Comparison of ENCODE assay signal across 8 mouse cellular contexts in genomic region chr11:23256194-23256802, GRCm38 (mm10). TPM values are rescaled to one million over a fixed set of nuclear protein-coding genes. Genes with fewer than 3 reads are reported as not detected.
DNase-seq lines count a peak whose midpoint lies in the region; ATAC-seq and TF ChIP-seq lines count a peak whose summit lies in the region.

No protein-coding gene starts in this region.

- no peaks in the 10 kb centered on the region for H3K27me3 ChIP-seq in kidney, postnatal 0 days (ENCODE audit: insufficient read depth, low read length)
- no peaks in the 10 kb centered on the region for H3K27me3 ChIP-seq in embryonic facial prominence, embryonic 10.5 days (replicated peaks; ENCODE audit: low read depth, poor library complexity, severe bottlenecking)
- H3K27me3 ChIP-seq in intestine, postnatal 0 days (replicated peaks; ENCODE audit: control insufficient read depth, insufficient read depth, low read length): no peaks in the 10 kb centered on the region
- H3K27me3 ChIP-seq in midbrain, postnatal 0 days (ENCODE audit: insufficient read depth, low read length): no peaks in the 10 kb centered on the region

- H3K4me1 ChIP-seq in kidney, postnatal 0 days (replicated peaks; ENCODE audit: insufficient read depth, low read length): no peaks in the 10 kb centered on the region
- H3K4me1 ChIP-seq in embryonic facial prominence, embryonic 10.5 days: peaks cover 19% of the 10 kb centered on the region
- no peaks in the 10 kb centered on the region for H3K4me1 ChIP-seq in intestine, postnatal 0 days (replicated peaks; ENCODE audit: control insufficient read depth, insufficient read depth, low read length)
- H3K4me1 ChIP-seq in midbrain, postnatal 0 days (ENCODE audit: insufficient read depth, low read length): no peaks in the 10 kb centered on the region

- H3K9ac ChIP-seq in kidney, postnatal 0 days (ENCODE audit: low read depth, low read length): peak overlapping the region; percentile 99
- H3K9ac ChIP-seq in intestine, postnatal 0 days (ENCODE audit: low read depth, low read length): peak overlapping the region; percentile 99
- peak overlapping the region; percentile 98 for H3K9ac ChIP-seq in midbrain, postnatal 0 days (replicated peaks; ENCODE audit: low read length, poor library complexity, severe bottlenecking)

- peak overlapping the region; percentile 60 for H3K4me2 ChIP-seq in kidney, postnatal 0 days (ENCODE audit: low read length)
- peak overlapping the region; percentile 77 for H3K4me2 ChIP-seq in intestine, postnatal 0 days (replicated peaks; ENCODE audit: low read depth)
- H3K4me2 ChIP-seq in midbrain, postnatal 0 days (ENCODE audit: low read depth, low read length, poor library complexity, severe bottlenecking): peak overlapping the region; percentile 56

- H3K4me3 ChIP-seq in kidney, postnatal 0 days (replicated peaks; ENCODE audit: low read depth, low read length): peak overlapping the region; percentile 99
- peak overlapping the region; percentile 95 for H3K4me3 ChIP-seq in embryonic facial prominence, embryonic 10.5 days
- peak overlapping the region; percentile 99 for H3K4me3 ChIP-seq in intestine, postnatal 0 days (ENCODE audit: low read depth, low read length)
- peak overlapping the region; percentile 97 for H3K4me3 ChIP-seq in midbrain, postnatal 0 days (ENCODE audit: low read depth, low read length)

- TF ChIP-seq CTCF in kidney, postnatal 0 days (IDR thresholded peaks at IDR 0.05; ENCODE audit: low read depth): no peak
- TF ChIP-seq CTCF in intestine, postnatal 0 days (IDR thresholded peaks at IDR 0.05; ENCODE audit: low read depth): no peak
- no peak for TF ChIP-seq CTCF in midbrain, postnatal 0 days (IDR thresholded peaks at IDR 0.05)

- ATAC-seq in kidney, postnatal 0 days (replicated peaks; ENCODE audit: low FRiP score, low read depth): peak; percentile 12
- ATAC-seq in intestine, postnatal 0 days: peak; percentile 5
- peak; percentile 38 for ATAC-seq in midbrain, postnatal 0 days (ENCODE audit: low FRiP score)

- no peaks in the 10 kb centered on the region for H3K9me3 ChIP-seq in kidney, postnatal 0 days (replicated peaks; ENCODE audit: low read length)
- H3K9me3 ChIP-seq in embryonic facial prominence, embryonic 10.5 days: no peaks in the 10 kb centered on the region
- no peaks in the 10 kb centered on the region for H3K9me3 ChIP-seq in intestine, postnatal 0 days (ENCODE audit: control insufficient read depth)
- no peaks in the 10 kb centered on the region for H3K9me3 ChIP-seq in midbrain, postnatal 0 days (ENCODE audit: low read length)

- H3K27ac ChIP-seq in kidney, postnatal 0 days: peak overlapping the region; percentile 100
- peak overlapping the region; percentile 100 for H3K27ac ChIP-seq in embryonic facial prominence, embryonic 10.5 days (replicated peaks)
- peak overlapping the region; percentile 100 for H3K27ac ChIP-seq in intestine, postnatal 0 days (ENCODE audit: low read depth, low read length)
- peak overlapping the region; percentile 100 for H3K27ac ChIP-seq in midbrain, postnatal 0 days (ENCODE audit: low read depth, low read length)

- no peaks in the 10 kb centered on the region for H3K36me3 ChIP-seq in kidney, postnatal 0 days (ENCODE audit: insufficient read depth, low read length)
- peaks cover 26% of the 10 kb centered on the region for H3K36me3 ChIP-seq in embryonic facial prominence, embryonic 10.5 days (replicated peaks)
- H3K36me3 ChIP-seq in intestine, postnatal 0 days (ENCODE audit: control insufficient read depth, insufficient read depth): no peaks in the 10 kb centered on the region
- H3K36me3 ChIP-seq in midbrain, postnatal 0 days (ENCODE audit: insufficient read depth, low read length): no peaks in the 10 kb centered on the region

- peak; percentile 34 for DNase-seq in kidney, postnatal 0 days (ENCODE audit: low spot score)
- DNase-seq in kidney, postnatal 25 days: no peak
- DNase-seq in embryonic facial prominence, embryonic 10.5 days (ENCODE audit: low spot score): no peak
- no peak for DNase-seq in midbrain, postnatal 0 days (ENCODE audit: low spot score)
- no peak for DNase-seq in adrenal gland, postnatal 14 days
- no peak for DNase-seq in left cerebral cortex, adult 18-20 months (ENCODE audit: low spot score in 2 of 2)
- no peak for DNase-seq in frontal cortex, postnatal 25 days (ENCODE audit: low spot score in 2 of 2)

- WGBS in kidney, postnatal 0 days: under 1% methylated on average over 31 of the region's 51 CpGs
- under 1% methylated on average over 51 of the region's 51 CpGs for WGBS in embryonic facial prominence, embryonic 10.5 days
- WGBS in intestine, postnatal 0 days: under 1% methylated on average over 49 of the region's 51 CpGs
- under 1% methylated on average over 46 of the region's 51 CpGs for WGBS in midbrain, postnatal 0 days

RNA-seq across cellular contexts. Expression of gene Xpo1, which starts 0.5 kb away (rescaled TPM):
- polyA plus RNA-seq in kidney, postnatal 0 days (2015; fragmentation: Nextera tagmentation; extraction: Ambion mirVana): 45.7 and 49.3 TPM in 2 replicates
- 139 and 141 TPM in 2 replicates for polyA plus RNA-seq in embryonic facial prominence, embryonic 10.5 days (2016; fragmentation: Nextera tagmentation; extraction: Ambion mirVana)
- polyA plus RNA-seq in intestine, postnatal 0 days (2015; fragmentation: Nextera tagmentation; extraction: Ambion mirVana): 16.7 and 17.0 TPM in 2 replicates
- 65.1 and 86.5 TPM in 2 replicates for total RNA-seq in midbrain, postnatal 0 days (2014; rRNA removed)
- polyA plus RNA-seq in midbrain, postnatal 0 days (2015; fragmentation: Nextera tagmentation; extraction: Ambion mirVana): 37.4 and 44.0 TPM in 2 replicates
- total RNA-seq in adrenal gland, postnatal 14 days (2021): 76.8 and 79.1 TPM in 2 replicates
- 10 to 100 TPM; 60.9 to 65.2 TPM for total RNA-seq in left cerebral cortex, adult 18-20 months (2021)

RNA-seq across cellular contexts. Expression of gene Usp34, which starts 50.4 kb away (rescaled TPM):
- polyA plus RNA-seq in kidney, postnatal 0 days (2015; fragmentation: Nextera tagmentation; extraction: Ambion mirVana): 22.5 and 24.5 TPM in 2 replicates
- 25.2 and 26.6 TPM in 2 replicates for polyA plus RNA-seq in embryonic facial prominence, embryonic 10.5 days (2016; fragmentation: Nextera tagmentation; extraction: Ambion mirVana)
- polyA plus RNA-seq in intestine, postnatal 0 days (2015; fragmentation: Nextera tagmentation; extraction: Ambion mirVana): 13.4 and 17.6 TPM in 2 replicates
- total RNA-seq in midbrain, postnatal 0 days (2014; rRNA removed): 107 and 140 TPM in 2 replicates
- 24.1 and 30.2 TPM in 2 replicates for polyA plus RNA-seq in midbrain, postnatal 0 days (2015; fragmentation: Nextera tagmentation; extraction: Ambion mirVana)
- total RNA-seq in adrenal gland, postnatal 14 days (2021): 60.7 and 62.4 TPM in 2 replicates
- 10 to 100 TPM; 84.5 to 92.5 TPM for total RNA-seq in left cerebral cortex, adult 18-20 months (2021)
